Mouse (Mus musculus): ENCODE results near the gene Cldn4. TPM values are rescaled to one million over a fixed set of nuclear protein-coding genes. Genes with fewer than 3 reads are reported as not detected.

Cldn4 gene
- total RNA-seq, 2 experiments from 2014 or later = 0.23 to 7.8 TPM

- DNase-seq (ENCODE audit: low spot score in 2 of 2) = no peak
These were observed 51.4 kb downstream of the Cldn4 start for GRCm38 (mm10) chr5:134895291-134895690.

Other genes with a start within 250 kb of the Cldn4 start
- 100 to 1,000 TPM; 192 to 231 TPM for gene Eln, start 199.6 kb downstream of the Cldn4 start, total RNA-seq (2021)
- not detected for gene Tmem270, start 40.2 kb downstream of the Cldn4 start, total RNA-seq (2021)
- gene Cldn13, start 31.4 kb downstream of the Cldn4 start, total RNA-seq (2021) = 1 to 10 TPM; 2.8 to 6.6 TPM
- gene Mettl27, start 14.6 kb downstream of the Cldn4 start, total RNA-seq (2021) = 10 to 100 TPM; 33.0 to 36.3 TPM
- gene Cldn3, start 39.3 kb upstream of the Cldn4 start, total RNA-seq (2021) = 1 to 10 TPM; 8.6 to 9.4 TPM
- 10 to 100 TPM; 54.9 to 55.5 TPM for gene Abhd11, start 62.2 kb upstream of the Cldn4 start, total RNA-seq (2021)
- gene Stx1a, start 76.5 kb upstream of the Cldn4 start, total RNA-seq (2021) = 10 to 100 TPM; 17.5 to 20.3 TPM
- 10 to 100 TPM; 27.9 to 28.8 TPM for gene Dnajc30, start 117.3 kb upstream of the Cldn4 start, total RNA-seq (2021)
- 10 to 100 TPM; 49.7 to 50.1 TPM for gene Bud23, start 118.0 kb upstream of the Cldn4 start, total RNA-seq (2021)
- gene Vps37d, start 131.3 kb upstream of the Cldn4 start, total RNA-seq (2021) = 10 to 100 TPM; 10.1 to 12.3 TPM
- gene Mlxipl, start 143.0 kb upstream of the Cldn4 start, total RNA-seq (2021) = 10 to 100 TPM; 37.8 to 38.7 TPM
- gene Tbl2, start 202.7 kb upstream of the Cldn4 start, total RNA-seq (2021) = 10 to 100 TPM; 22.3 to 26.7 TPM
- 10 to 100 TPM; 44.6 to 52.1 TPM for gene Bcl7b, start 221.3 kb upstream of the Cldn4 start, total RNA-seq (2021)
- 10 to 100 TPM; 67.4 to 76.4 TPM for gene Baz1b, start 240.3 kb upstream of the Cldn4 start, total RNA-seq (2021)

Data from adrenal gland, postnatal 4 days (tissue).